ENCODE assay signal across 36 mouse cellular contexts in the genomic region with DNA sequence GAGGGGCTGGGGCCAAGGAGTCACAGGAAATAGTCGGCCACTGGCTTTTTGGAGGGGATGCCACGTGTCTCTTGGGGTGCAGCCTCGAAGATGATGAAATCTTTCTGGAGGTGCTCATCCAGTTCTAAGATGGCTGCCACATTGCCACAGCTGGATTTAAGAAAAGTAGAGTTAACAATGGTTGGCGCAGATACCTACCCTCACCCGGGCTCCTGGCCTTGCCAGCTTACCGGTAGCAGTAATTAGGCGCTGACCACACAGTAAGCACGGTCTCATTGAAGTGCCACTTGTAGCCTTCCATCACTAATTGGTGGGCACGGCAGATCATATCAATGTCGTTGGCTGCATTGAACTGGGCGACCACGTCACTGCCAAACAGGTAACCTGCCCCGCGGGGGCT. TPM values are rescaled to one million over a fixed set of nuclear protein-coding genes. Genes with fewer than 3 reads are reported as not detected.
"Had no signal": no experiment of that assay in that cellular context is flagged by ENCODE, and none has a peak within 500 bp of the region (broad histone marks: within the 10 kb centered on the region; RNA-seq: fewer than 3 reads in every experiment).

No protein-coding gene starts in this region.

- H3K27me3 ChIP-seq: heart, embryonic 12.5 days; heart, embryonic 13.5 days; heart, embryonic 15.5 days; hindbrain, embryonic 12.5 days; hindbrain, embryonic 13.5 days; hindbrain, embryonic 15.5 days; intestine, embryonic 15.5 days; kidney, embryonic 15.5 days had no signal

- H3K27ac ChIP-seq: heart, embryonic 10.5 days; heart, embryonic 13.5 days; heart, embryonic 15.5 days; hindbrain, embryonic 10.5 days; hindbrain, embryonic 12.5 days; hindbrain, embryonic 13.5 days; hindbrain, embryonic 14.5 days; hindbrain, embryonic 15.5 days; hindbrain, postnatal 0 days; intestine, embryonic 15.5 days; kidney, embryonic 15.5 days; kidney, postnatal 0 days; layer of hippocampus, adult 2 months; left cerebral cortex, adult 2 months had no signal

- H3K4me3 ChIP-seq: heart, embryonic 10.5 days; heart, embryonic 12.5 days; heart, embryonic 13.5 days; heart, embryonic 15.5 days; hindbrain, embryonic 10.5 days; hindbrain, embryonic 12.5 days; hindbrain, embryonic 13.5 days; hindbrain, embryonic 15.5 days; intestine, embryonic 15.5 days; kidney, embryonic 15.5 days; layer of hippocampus, adult 2 months; left cerebral cortex, adult 2 months had no signal

- H3K4me2 ChIP-seq: heart, embryonic 11.5 days; heart, embryonic 12.5 days; heart, embryonic 13.5 days; heart, embryonic 15.5 days; hindbrain, embryonic 12.5 days; hindbrain, embryonic 13.5 days; hindbrain, embryonic 14.5 days; hindbrain, embryonic 15.5 days; intestine, embryonic 15.5 days; kidney, embryonic 15.5 days had no signal

- ATAC-seq: hindbrain, embryonic 16.5 days; hindbrain, postnatal 0 days; inflammation-experienced regulatory T-cells, adult 6 months; intestine, embryonic 15.5 days; intestine, embryonic 16.5 days; intestine, postnatal 0 days had no signal

- H3K9ac ChIP-seq: heart, embryonic 12.5 days; heart, embryonic 15.5 days; hindbrain, embryonic 12.5 days; hindbrain, embryonic 13.5 days; hindbrain, embryonic 14.5 days; hindbrain, embryonic 15.5 days; intestine, embryonic 15.5 days; kidney, embryonic 15.5 days had no signal

- DNase-seq: heart, postnatal 14 days; heart, postnatal 36 days; kidney, adult 11 months; kidney, adult 18-20 months; kidney, adult 2 months; kidney, adult 8-10 months; kidney, adult 9 months; kidney, postnatal 10 days; kidney, postnatal 14 days; kidney, postnatal 25 days; kidney, postnatal 36 days; kidney, postnatal 4 days; layer of hippocampus, adult 9-11 months; layer of hippocampus, postnatal 36 days had no signal

- H3K9me3 ChIP-seq: heart, embryonic 10.5 days; heart, embryonic 12.5 days; heart, embryonic 13.5 days; heart, embryonic 15.5 days; hindbrain, embryonic 10.5 days; hindbrain, embryonic 12.5 days; hindbrain, embryonic 13.5 days; hindbrain, embryonic 15.5 days; intestine, embryonic 15.5 days; kidney, embryonic 15.5 days had no signal

RNA-seq across cellular contexts. Expression of gene Tbx6, which starts 4.9 kb away (rescaled TPM):
- total RNA-seq: hematopoietic stem cell, adult 5-6 weeks had no signal
- polyA plus RNA-seq: heart, postnatal 0 days had no signal

RNA-seq across cellular contexts. Expression of gene Fam57b, which starts 11.3 kb away (rescaled TPM):
- total RNA-seq: hematopoietic stem cell, adult 5-6 weeks had no signal
- polyA plus RNA-seq: inflammation-experienced regulatory T-cells, adult 6 months had no signal
